Mouse (Mus musculus) ES-Bruce4 (cell line): Measurements from ENCODE around the gene Olfm1.

ENCODE experiments used
- CTCF ChIP-seq: IDR thresholded peaks from one replicate; pipeline ENCODE4 v1.8.1; 2011; ENCODE audit warnings: low read depth, low read length
- EP300 ChIP-seq: IDR thresholded peaks from 2 replicates; pipeline ENCODE4 v1.6.1; 2011; ENCODE audit warnings: low read depth, low read length; ENCODE audit not compliant: insufficient read depth

DNA sequence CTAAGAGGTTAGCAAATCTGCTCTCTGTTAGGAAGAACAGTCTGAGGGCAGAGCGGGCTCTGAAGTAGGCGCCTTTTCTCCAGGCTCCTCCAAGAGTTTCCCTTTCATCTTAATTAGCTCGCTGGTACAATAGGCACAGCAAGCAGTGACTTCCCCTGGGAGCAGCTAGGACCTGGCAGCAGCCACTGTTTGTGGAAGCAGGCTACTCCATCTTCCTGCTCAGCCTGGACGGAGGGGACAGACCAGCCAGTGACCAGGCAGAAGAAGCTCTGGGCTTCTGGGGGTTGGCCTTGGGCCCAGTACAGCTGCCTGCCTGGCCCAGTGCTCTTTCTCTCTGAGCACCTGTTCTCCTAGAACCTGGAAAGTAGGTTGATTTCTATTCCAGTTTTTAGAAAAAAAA lies 77.8 kb downstream of the Olfm1 start:
- TF ChIP-seq EP300 (no peak), CTCF (no peak)
